Mouse (Mus musculus) ES-CJ7 (cell line): ENCODE data around the gene Ace3.
"Not testable (repeated sequence)": the region's sequence is repeated elsewhere in the genome, so short reads cannot be mapped to it uniquely, and the experiment has no call there.

Experiments used
- DNase-seq: peaks from one replicate; pipeline ENCODE4 v3.0.0; 2011; ENCODE audit warnings: low read depth, low spot score

Gene Ace3

GRCm38 (mm10) chr11:105978634-105979033 lies 15.8 kb upstream of the Ace3 start:
- no peak for DNase-seq

GRCm38 (mm10) chr11:105984452-105984851 lies 10.0 kb upstream of the Ace3 start:
- no peak for DNase-seq

GRCm38 (mm10) chr11:105987446-105987845 lies 7.0 kb upstream of the Ace3 start:
- DNase-seq: no peak

GRCm38 (mm10) chr11:105989446-105989845 lies 5.0 kb upstream of the Ace3 start:
- no peak for DNase-seq

- no peak for DNase-seq
Observed at GRCm38 (mm10) chr11:105990231-105990630, 4.2 kb upstream of the Ace3 start.

- DNase-seq: no peak
Observed at GRCm38 (mm10) chr11:106000062-106000461, 5.6 kb downstream of the Ace3 start.

GRCm38 (mm10) chr11:106001718-106002117 lies 7.2 kb downstream of the Ace3 start:
- peak; percentile 60 for DNase-seq

GRCm38 (mm10) chr11:106004576-106004975 lies 10.1 kb downstream of the Ace3 start:
- no peak for DNase-seq

- DNase-seq: no peak
Observed at GRCm38 (mm10) chr11:106005970-106006369, 11.5 kb downstream of the Ace3 start.

GRCm38 (mm10) chr11:106007821-106008220 lies 13.3 kb downstream of the Ace3 start, which contains the start of gene Kcnh6:
TSS of gene Kcnh6 (plus strand) at chr11:106008124.
- peak; percentile 67 for DNase-seq

- DNase-seq: no peak
Observed at GRCm38 (mm10) chr11:106012711-106013110, 18.2 kb downstream of the Ace3 start.

- no peak for DNase-seq
Observed at GRCm38 (mm10) chr11:106013556-106014225, 19.2 kb downstream of the Ace3 start.

GRCm38 (mm10) chr11:106016440-106016839 lies 22.0 kb downstream of the Ace3 start:
- no peak for DNase-seq

GRCm38 (mm10) chr11:106020051-106020763 lies 25.7 kb downstream of the Ace3 start:
- DNase-seq: peak; percentile 77

- no peak for DNase-seq
Observed at GRCm38 (mm10) chr11:106025774-106026173, 31.3 kb downstream of the Ace3 start.

- peak; percentile 44 for DNase-seq
Observed at GRCm38 (mm10) chr11:106026465-106027151, 32.1 kb downstream of the Ace3 start.

- no peak for DNase-seq
Observed at GRCm38 (mm10) chr11:106027607-106028006, 33.1 kb downstream of the Ace3 start.

- DNase-seq: not testable (repeated sequence)
Observed at GRCm38 (mm10) chr11:106032074-106032473, 37.6 kb downstream of the Ace3 start.

GRCm38 (mm10) chr11:106033491-106033919 lies 39.0 kb downstream of the Ace3 start:
- no peak for DNase-seq

- no peak for DNase-seq
Observed at GRCm38 (mm10) chr11:106034986-106035385, 40.5 kb downstream of the Ace3 start.

- DNase-seq: peak; percentile 98
Observed at GRCm38 (mm10) chr11:106036548-106037417, 42.3 kb downstream of the Ace3 start, which contains the start of gene Dcaf7. TSS of gene Dcaf7 (plus strand) at chr11:106036872.
